Mouse (Mus musculus) lung, postnatal 0 days (tissue): ENCODE measurements around the gene Plek2.
A peak's percentile ranks its signal among the peaks of the same experiment; 100 is the strongest.

Experiments used
- CTCF ChIP-seq: IDR thresholded peaks from 2 replicates; pipeline ENCODE4 v1.5.1; 2016; ENCODE audit warnings: antibody characterized with exemption, mild to moderate bottlenecking
- EP300 ChIP-seq: IDR thresholded peaks from 2 replicates; pipeline ENCODE4 v1.6.1; 2016; ENCODE audit warnings: antibody characterized with exemption, mild to moderate bottlenecking, control low read depth

DNA sequence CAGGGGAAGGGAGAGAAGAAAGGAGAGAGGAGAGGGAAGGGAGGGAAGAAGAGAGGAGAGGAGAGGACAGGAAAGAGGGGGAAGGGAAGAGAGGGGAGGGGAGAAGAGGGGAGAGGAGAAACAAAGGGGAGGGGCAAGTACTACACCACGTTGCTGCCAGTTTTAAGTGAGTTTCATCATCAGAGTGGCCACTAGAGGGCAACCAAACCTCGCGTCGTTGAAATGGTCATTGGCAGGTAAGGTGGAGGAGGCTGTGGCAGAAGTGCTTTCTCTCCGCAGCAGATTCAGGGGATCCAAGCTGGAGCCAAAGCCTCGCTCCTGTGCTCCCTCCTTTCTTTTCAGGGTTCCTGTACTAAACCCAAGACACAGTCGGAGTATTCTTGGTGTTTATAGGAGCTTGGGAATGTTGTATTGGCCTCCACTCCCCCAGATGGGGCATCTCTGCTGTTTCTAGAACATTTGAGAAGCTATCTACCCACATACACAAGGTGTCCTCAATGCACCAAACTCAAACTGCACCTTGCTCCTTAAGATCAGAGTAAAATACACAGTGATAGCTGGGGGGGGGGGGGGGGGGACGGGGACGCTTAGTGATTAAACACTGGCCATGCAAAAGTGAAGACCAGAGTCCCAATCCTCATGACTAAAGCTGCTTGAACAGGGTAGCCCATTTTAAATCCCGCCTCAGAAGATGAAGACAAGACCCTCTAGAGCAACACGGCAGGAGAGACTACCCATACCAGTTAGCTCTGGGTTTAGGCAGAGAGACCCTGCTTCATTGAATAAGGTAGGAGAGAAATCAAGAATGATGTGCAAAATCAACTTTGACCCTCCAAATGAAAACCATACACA is 11.7 kb upstream of the Plek2 start:
- peak; percentile 89 for TF ChIP-seq CTCF
- no peak for TF ChIP-seq EP300
